14 mouse cellular contexts compared by ENCODE assay signal in genomic region chr7:69513966-69514365, GRCm38 (mm10).
"Had no signal": no experiment of that assay in that cellular context is flagged by ENCODE, and none has a peak within 500 bp of the region (broad histone marks: within the 10 kb centered on the region; RNA-seq: fewer than 3 reads in every experiment).

No protein-coding gene starts in this region.

- H3K4me1 ChIP-seq: liver, embryonic 13.5 days had no signal

- H3K9ac ChIP-seq: liver, embryonic 13.5 days had no signal

- H3K36me3 ChIP-seq: liver, embryonic 13.5 days had no signal

- H3K4me2 ChIP-seq: liver, embryonic 13.5 days; midbrain, embryonic 11.5 days had no signal

- H3K4me3 ChIP-seq: layer of hippocampus, adult 2 months; left cerebral cortex, adult 2 months; liver, embryonic 13.5 days had no signal

- H3K27me3 ChIP-seq: liver, embryonic 13.5 days had no signal

- H3K27ac ChIP-seq: layer of hippocampus, adult 2 months; left cerebral cortex, adult 2 months; liver, embryonic 13.5 days had no signal

- H3K9me3 ChIP-seq: liver, embryonic 13.5 days had no signal

- DNase-seq: kidney, postnatal 14 days; kidney, postnatal 4 days; layer of hippocampus, adult 9-11 months; layer of hippocampus, postnatal 36 days; liver, embryonic 13.5 days; lung, adult 2 months; lung, postnatal 14 days; lung, postnatal 4 days; midbrain, embryonic 14.5 days; thymus, adult 18-20 months; thymus, postnatal 36 days had no signal
